Mouse (Mus musculus) lung, postnatal 36 days (tissue): ENCODE measurements around the gene Mfsd8.
"Not testable (repeated sequence)": the region's sequence is repeated elsewhere in the genome, so short reads cannot be mapped to it uniquely, and the experiment has no call there.

ENCODE experiments used
- DNase-seq: peaks from one replicate; pipeline ENCODE4 v3.0.0; 2022; ENCODE audit warnings: mixed read lengths

Mfsd8 gene

GRCm38 (mm10) chr3:40846473-40846956, at the start of gene Mfsd8:
TSS of gene Mfsd8 (minus strand) at chr3:40846886.
- peak; percentile 97 for DNase-seq

- peak; percentile 11 for DNase-seq
These were observed 47.6 kb upstream of the Mfsd8 start for GRCm38 (mm10) chr3:40894336-40894735.

GRCm38 (mm10) chr3:40893816-40894258, 47.2 kb upstream of the Mfsd8 start:
- peak; percentile 99 for DNase-seq

- DNase-seq: not testable (repeated sequence)
These were observed 6.5 kb upstream of the Mfsd8 start for GRCm38 (mm10) chr3:40853123-40853738.

- DNase-seq: not testable (repeated sequence)
These were observed 1.2 kb upstream of the Mfsd8 start for GRCm38 (mm10) chr3:40847936-40848335.

- peak; percentile 67 for DNase-seq
These were observed 332 bp upstream of the Mfsd8 start for GRCm38 (mm10) chr3:40847018-40847417.

GRCm38 (mm10) chr3:40846957-40847017, 101 bp upstream of the Mfsd8 start, which contains the start of gene Abhd18:
TSS of gene Abhd18 (plus strand) at chr3:40846970.
- DNase-seq: not testable (repeated sequence)

- DNase-seq: not testable (repeated sequence)
These were observed 1.2 kb downstream of the Mfsd8 start for GRCm38 (mm10) chr3:40845521-40845920.

GRCm38 (mm10) chr3:40813275-40813674, 33.4 kb downstream of the Mfsd8 start:
- DNase-seq: no peak

GRCm38 (mm10) chr3:40809894-40810293, 36.8 kb downstream of the Mfsd8 start:
- no peak for DNase-seq

- DNase-seq: no peak
These were observed 38.0 kb downstream of the Mfsd8 start for GRCm38 (mm10) chr3:40808686-40809085.

GRCm38 (mm10) chr3:40806871-40807270, 39.8 kb downstream of the Mfsd8 start:
- no peak for DNase-seq

- DNase-seq: peak; percentile 33
These were observed 46.3 kb downstream of the Mfsd8 start for GRCm38 (mm10) chr3:40800373-40800823.

- DNase-seq: peak; percentile 98
These were observed 46.9 kb downstream of the Mfsd8 start, which contains the start of gene Plk4 for GRCm38 (mm10) chr3:40799530-40800372. TSS of gene Plk4 (plus strand) at chr3:40800019.

- peak; percentile 77 for DNase-seq
These were observed 48.2 kb downstream of the Mfsd8 start for GRCm38 (mm10) chr3:40798500-40798899.

GRCm38 (mm10) chr3:40798054-40798453, 48.6 kb downstream of the Mfsd8 start:
- DNase-seq: no peak

- DNase-seq: no peak
These were observed 52.9 kb downstream of the Mfsd8 start for GRCm38 (mm10) chr3:40793783-40794182.
